Comparison of ENCODE assay signal across 16 mouse cellular contexts in genomic region chr3:105505873-105506170, GRCm38 (mm10). TPM values are rescaled to one million over a fixed set of nuclear protein-coding genes. Genes with fewer than 3 reads are reported as not detected.
A peak's percentile ranks its signal among the peaks of the same experiment; 100 is the strongest.
DNase-seq lines count a peak whose midpoint lies in the region; ATAC-seq and TF ChIP-seq lines count a peak whose summit lies in the region.
"Had no signal": no experiment of that assay in that cellular context is flagged by ENCODE, and none has a peak within 500 bp of the region (broad histone marks: within the 10 kb centered on the region; RNA-seq: fewer than 3 reads in every experiment).

No protein-coding gene starts in this region.

- 8% methylated on average over 7 of the region's 7 CpGs for WGBS in forebrain, embryonic 16.5 days
- 19% methylated on average over 7 of the region's 7 CpGs for WGBS in hindbrain, postnatal 0 days
- 73% methylated on average over 7 of the region's 7 CpGs for WGBS in liver, embryonic 11.5 days

- H3K27me3 ChIP-seq in forebrain, embryonic 16.5 days (replicated peaks; ENCODE audit: control insufficient read depth, insufficient read depth, low read length): no peaks in the 10 kb centered on the region
- no peaks in the 10 kb centered on the region for H3K27me3 ChIP-seq in hindbrain, postnatal 0 days (ENCODE audit: insufficient read depth, low read length)
- no peaks in the 10 kb centered on the region for H3K27me3 ChIP-seq in liver, embryonic 11.5 days (replicated peaks; ENCODE audit: control insufficient read depth, insufficient read depth, low read length)

- no peaks in the 10 kb centered on the region for H3K36me3 ChIP-seq in forebrain, embryonic 16.5 days (ENCODE audit: control insufficient read depth, insufficient read depth)
- H3K36me3 ChIP-seq in hindbrain, postnatal 0 days (ENCODE audit: insufficient read depth, low read length): no peaks in the 10 kb centered on the region
- H3K36me3 ChIP-seq in liver, embryonic 11.5 days (ENCODE audit: control insufficient read depth, insufficient read depth, low read length): no peaks in the 10 kb centered on the region
- H3K36me3 ChIP-seq: embryonic facial prominence, embryonic 13.5 days had no signal

- peak overlapping the region; percentile 43 for H3K9ac ChIP-seq in forebrain, embryonic 16.5 days (replicated peaks; ENCODE audit: low read depth, low read length)
- H3K9ac ChIP-seq in hindbrain, postnatal 0 days (replicated peaks; ENCODE audit: low read length): 0 out of 2 replicates have a peak overlapping the region, but pooled peaks have one; percentile 10
- H3K9ac ChIP-seq in liver, embryonic 11.5 days (ENCODE audit: low read depth, low read length): no peak overlapping the region
- H3K9ac ChIP-seq: embryonic facial prominence, embryonic 13.5 days had no signal

- TF ChIP-seq CTCF in hindbrain, postnatal 0 days (IDR thresholded peaks at IDR 0.05; ENCODE audit: low read depth): no peak

- no peaks in the 10 kb centered on the region for H3K9me3 ChIP-seq in forebrain, embryonic 16.5 days (ENCODE audit: control insufficient read depth, low read length)
- no peaks in the 10 kb centered on the region for H3K9me3 ChIP-seq in hindbrain, postnatal 0 days (ENCODE audit: low read length)
- H3K9me3 ChIP-seq in liver, embryonic 11.5 days (ENCODE audit: control insufficient read depth, low read length): no peaks in the 10 kb centered on the region
- H3K9me3 ChIP-seq: embryonic facial prominence, embryonic 13.5 days had no signal

- DNase-seq in urinary bladder, adult 2 months (ENCODE audit: low spot score): peak; percentile 8
- no peak for DNase-seq in urinary bladder, postnatal 25 days (ENCODE audit: low spot score)
- DNase-seq in hindbrain, postnatal 0 days (ENCODE audit: low spot score): peak; percentile 46
- DNase-seq in adrenal gland, postnatal 36 days: no peak
- DNase-seq in liver, embryonic 11.5 days (ENCODE audit: low spot score): no peak
- DNase-seq: cerebellum, adult 11 months; gastrocnemius, adult 2 months; heart, adult 18-20 months; kidney, adult 18-20 months; kidney, postnatal 25 days; lung, postnatal 14 days had no signal

- H3K4me3 ChIP-seq in forebrain, embryonic 16.5 days (replicated peaks; ENCODE audit: low read length): no peak overlapping the region
- H3K4me3 ChIP-seq in hindbrain, postnatal 0 days (ENCODE audit: low read length): no peak overlapping the region
- no peak overlapping the region for H3K4me3 ChIP-seq in liver, embryonic 11.5 days (ENCODE audit: low read depth, low read length)
- H3K4me3 ChIP-seq: embryonic facial prominence, embryonic 13.5 days; gastrocnemius, adult 2 months had no signal

- H3K27ac ChIP-seq in forebrain, embryonic 16.5 days (ENCODE audit: low read length): peak overlapping the region; percentile 78
- peak overlapping the region; percentile 62; the same call in 1 of the 2 replicates for H3K27ac ChIP-seq in hindbrain, postnatal 0 days
- H3K27ac ChIP-seq in liver, embryonic 11.5 days (ENCODE audit: low read depth, low read length): no peak overlapping the region
- H3K27ac ChIP-seq: embryonic facial prominence, embryonic 13.5 days; gastrocnemius, adult 2 months had no signal

- H3K4me2 ChIP-seq in forebrain, embryonic 16.5 days (ENCODE audit: low read length): peak overlapping the region; percentile 21
- H3K4me2 ChIP-seq in hindbrain, postnatal 0 days (ENCODE audit: low read depth, low read length): 0 out of 2 replicates have a peak overlapping the region, but pooled peaks have one; percentile 10
- H3K4me2 ChIP-seq in liver, embryonic 11.5 days: no peak overlapping the region
- H3K4me2 ChIP-seq: embryonic facial prominence, embryonic 13.5 days had no signal

- peaks cover 22% of the 10 kb centered on the region for H3K4me1 ChIP-seq in forebrain, embryonic 16.5 days (replicated peaks; ENCODE audit: control insufficient read depth, insufficient read depth, low read length)
- H3K4me1 ChIP-seq in hindbrain, postnatal 0 days (ENCODE audit: insufficient read depth, low read length): peaks cover 11% of the 10 kb centered on the region
- H3K4me1 ChIP-seq in liver, embryonic 11.5 days (replicated peaks; ENCODE audit: control insufficient read depth, insufficient read depth, low read length): no peaks in the 10 kb centered on the region
- H3K4me1 ChIP-seq: embryonic facial prominence, embryonic 13.5 days had no signal

- peak; percentile 65 for ATAC-seq in forebrain, embryonic 16.5 days
- ATAC-seq in hindbrain, postnatal 0 days: peak; percentile 56
- no peak for ATAC-seq in liver, embryonic 11.5 days (replicated peaks; ENCODE audit: low FRiP score)
- ATAC-seq in inflammation-experienced regulatory T-cells, adult 6 months: no peak
- ATAC-seq: CD4-positive, CD25-positive, alpha-beta regulatory T cell, adult 4 months had no signal

RNA-seq across cellular contexts. Expression of gene Kcnd3, which starts 53.7 kb away (rescaled TPM):
- 10.4 and 17.5 TPM in 2 replicates for polyA plus RNA-seq in urinary bladder, adult 2 months (2012; rRNA removed)
- 7.6 and 8.6 TPM in 2 replicates for polyA plus RNA-seq in forebrain, embryonic 16.5 days (2015; fragmentation: Nextera tagmentation; extraction: Ambion mirVana)
- total RNA-seq in hindbrain, postnatal 0 days (2014; rRNA removed): 71.8 TPM in 2 replicates
- polyA plus RNA-seq in hindbrain, postnatal 0 days (2015; fragmentation: Nextera tagmentation; extraction: Ambion mirVana): 8.4 and 8.6 TPM in 2 replicates
- total RNA-seq in adrenal gland, postnatal 36 days (2021): 10 to 100 TPM in 1 of 2 experiments, 1 to 10 TPM in 1; 4.5 to 10.7 TPM
- polyA plus RNA-seq in liver, embryonic 11.5 days (2014; fragmentation: Nextera tagmentation; extraction: Ambion mirVana): 0.22 and 0.37 TPM in 2 replicates
- not detected for polyA plus RNA-seq in inflammation-experienced regulatory T-cells, adult 6 months (2017; shearing (Covaris generic))
- total RNA-seq: MEL had no signal

Comparison
In these comparisons a context has a peak if more than half of its experiments do, and no peak if none do; other contexts are left out.
1. DNase-seq: peak in urinary bladder, adult 2 months (single experiment) and hindbrain, postnatal 0 days (single experiment); none in urinary bladder, postnatal 25 days (single experiment), adrenal gland, postnatal 36 days (0 of 2) and liver, embryonic 11.5 days (single experiment).
2. ATAC-seq: peak in forebrain, embryonic 16.5 days (single experiment) and hindbrain, postnatal 0 days (single experiment); none in liver, embryonic 11.5 days (single experiment) and inflammation-experienced regulatory T-cells, adult 6 months (single experiment).